ENCODE assay signal across 8 mouse cellular contexts in the genomic region with DNA sequence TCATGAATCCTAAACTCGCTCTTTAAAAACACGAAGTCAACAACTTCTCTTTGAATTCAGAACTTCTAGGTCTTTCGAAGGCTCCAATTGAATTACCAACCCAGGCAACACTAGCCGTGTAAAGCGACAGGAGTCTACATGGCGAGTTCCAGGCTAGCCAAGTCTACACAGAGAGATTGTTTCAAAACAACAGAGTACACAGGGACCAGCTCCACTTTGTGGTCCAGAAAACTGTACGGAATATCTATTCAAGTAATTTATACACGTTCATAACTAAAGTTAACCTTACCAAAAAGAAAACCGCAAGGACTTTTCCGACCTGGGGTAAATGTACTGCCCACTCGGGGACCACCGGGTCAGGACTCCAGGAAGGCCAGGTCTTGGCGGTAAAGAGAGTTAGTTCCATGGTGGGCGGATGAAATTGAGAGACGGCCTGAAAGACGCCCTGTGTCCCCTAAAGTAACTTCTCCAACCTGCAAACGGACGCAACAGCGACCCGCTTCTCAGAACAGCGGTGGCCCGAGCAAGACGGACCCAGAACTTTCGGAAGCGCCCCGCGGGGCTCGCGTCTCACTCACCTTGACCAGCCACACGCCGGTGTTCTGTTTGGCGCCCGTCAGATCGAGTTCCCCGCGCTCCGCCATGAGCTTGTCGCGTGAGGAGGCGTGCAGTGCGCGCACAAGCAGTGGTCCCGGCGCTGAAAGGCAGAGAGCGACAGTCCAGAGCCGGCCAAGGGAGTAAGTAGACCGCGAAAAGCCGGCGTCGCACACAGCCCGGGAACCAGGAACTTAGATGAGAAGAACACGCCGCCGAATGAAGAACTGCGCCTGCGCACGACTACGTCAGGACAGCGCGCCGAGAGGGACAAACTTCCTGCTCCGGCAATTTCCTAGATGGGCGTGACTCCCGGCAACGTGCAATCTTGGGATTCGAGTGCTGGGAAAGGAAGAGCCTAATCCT. TPM values are rescaled to one million over a fixed set of nuclear protein-coding genes. Genes with fewer than 3 reads are reported as not detected.
DNase-seq lines count a peak whose midpoint lies in the region; ATAC-seq lines count a peak whose summit lies in the region.

A gene (minus strand): TSS at position 764 of the 960 bp plus-strand sequence.

- no peaks in the 10 kb centered on the region for H3K27me3 ChIP-seq in heart, embryonic 10.5 days (ENCODE audit: insufficient read depth, poor library complexity, severe bottlenecking)
- no peaks in the 10 kb centered on the region for H3K27me3 ChIP-seq in kidney, embryonic 15.5 days

- peak within 1 kb of the TSS; percentile 65 for H3K9ac ChIP-seq in kidney, embryonic 15.5 days

- peak within 1 kb of the TSS; percentile 91 for H3K27ac ChIP-seq in heart, embryonic 10.5 days
- H3K27ac ChIP-seq in kidney, embryonic 15.5 days, result peak within 1 kb of the TSS; percentile 85

- peaks cover 4% of the 10 kb centered on the region; the same call in 1 of the 2 replicates for H3K36me3 ChIP-seq in heart, embryonic 10.5 days
- peaks cover 9% of the 10 kb centered on the region; the same call in 1 of the 2 replicates for H3K36me3 ChIP-seq in kidney, embryonic 15.5 days

- DNase-seq in B cell, adult 2 months, result peak; percentile 90 to 91
- DNase-seq in brain, adult 2 months (ENCODE audit: low read depth, low spot score), result peak; percentile 97
- peak; percentile 97 for DNase-seq in heart, embryonic 10.5 days (ENCODE audit: low spot score)
- DNase-seq in liver, result peak; percentile 92
- peak; percentile 91 to 97 for DNase-seq in spleen, postnatal 4 days (ENCODE audit: low spot score in 2 of 2)

- H3K4me3 ChIP-seq in heart, embryonic 10.5 days, result peak within 1 kb of the TSS; percentile 99
- peak within 1 kb of the TSS; percentile 69 for H3K4me3 ChIP-seq in kidney, embryonic 15.5 days (replicated peaks)

- peak within 1 kb of the TSS; percentile 72 for H3K4me2 ChIP-seq in kidney, embryonic 15.5 days

- 1% methylated on average over 67 of the region's 67 CpGs for WGBS in heart, embryonic 10.5 days
- WGBS in kidney, embryonic 15.5 days, result under 1% methylated on average over 67 of the region's 67 CpGs

- H3K4me1 ChIP-seq in heart, embryonic 10.5 days, result peaks cover 12% of the 10 kb centered on the region
- peaks cover 15% of the 10 kb centered on the region for H3K4me1 ChIP-seq in kidney, embryonic 15.5 days

- ATAC-seq in erythroblast, adult 5-6 weeks (replicated peaks; ENCODE audit: low FRiP score, poor library complexity, severe bottlenecking), result peak; percentile 84
- peak; percentile 91 for ATAC-seq in kidney, embryonic 15.5 days (replicated peaks; ENCODE audit: low FRiP score)
- ATAC-seq in monocyte, adult 5-6 weeks (replicated peaks; ENCODE audit: insufficient number of reproducible peaks, low FRiP score, low TSS enrichment, poor library complexity, severe bottlenecking), result peak; percentile 93

- no peaks in the 10 kb centered on the region for H3K9me3 ChIP-seq in heart, embryonic 10.5 days
- no peaks in the 10 kb centered on the region for H3K9me3 ChIP-seq in kidney, embryonic 15.5 days (replicated peaks)

RNA-seq across cellular contexts. Expression of the gene that starts here (rescaled TPM):
- 11.3 and 14.8 TPM in 2 replicates for total RNA-seq in erythroblast, adult 5-6 weeks (2015; ENCODE audit: low replicate concordance)
- 1.9 and 7.8 TPM in 2 replicates for total RNA-seq in erythroblast, adult 5-6 weeks (2017; ENCODE audit: low replicate concordance)
- polyA plus RNA-seq in heart, embryonic 10.5 days (2016; fragmentation: Nextera tagmentation; extraction: Ambion mirVana), result 37.7 and 43.5 TPM in 2 replicates
- polyA plus RNA-seq in kidney, embryonic 15.5 days (2015; fragmentation: Nextera tagmentation; extraction: Ambion mirVana), result 37.9 and 39.5 TPM in 2 replicates
- total RNA-seq in monocyte, adult 5-6 weeks (2017), result 51.1 to 70.9 TPM (median 53.0 TPM) in 3 replicates

Comparison
In these comparisons a context has a peak if more than half of its experiments do, and no peak if none do; other contexts are left out.
1. Peak in every context shown above with its lines: DNase-seq, ATAC-seq, H3K4me3 ChIP-seq and H3K27ac ChIP-seq.